Mouse (Mus musculus) embryonic facial prominence, embryonic 12.5 days (tissue): ENCODE results near the gene Cetn3. TPM values are rescaled to one million over a fixed set of nuclear protein-coding genes. Genes with fewer than 3 reads are reported as not detected.

Experiments
- ATAC-seq: fragments of 200-750 bp; cut with Nextera tagmentation; 2 replicates; pipeline ENCODE4 v1.8.0; 2017; ENCODE audit not compliant: insufficient number of reproducible peaks, insufficient read depth, low FRiP score, low TSS enrichment
- H3K27ac ChIP-seq: fragments of 300-500 bp; sonication (generic); 2 replicates; pipeline ENCODE4 v1.5.1; 2016; ENCODE audit warnings: mild to moderate bottlenecking
- H3K27me3 ChIP-seq: fragments of 300-500 bp; sonication (generic); 2 replicates; pipeline ENCODE4 v1.6.1; 2016; ENCODE audit warnings: mild to moderate bottlenecking, moderate library complexity
- H3K36me3 ChIP-seq: fragments of 300-500 bp; sonication (generic); 2 replicates; pipeline ENCODE4 v1.6.1; 2016; ENCODE audit warnings: mild to moderate bottlenecking
- H3K4me1 ChIP-seq: fragments of 300-500 bp; sonication (generic); 2 replicates; pipeline ENCODE4 v1.6.1; 2016
- H3K4me2 ChIP-seq: fragments of 300-500 bp; sonication (generic); replicated peaks from 2 replicates; pipeline ENCODE4 v1.6.1; 2016; ENCODE audit warnings: mild to moderate bottlenecking, moderate library complexity
- H3K4me3 ChIP-seq: fragments of 300-500 bp; sonication (generic); 2 replicates; pipeline ENCODE4 v1.5.1; 2016; ENCODE audit warnings: mild to moderate bottlenecking
- H3K9ac ChIP-seq: fragments of 300-500 bp; sonication (generic); 2 replicates; pipeline ENCODE4 v1.6.1; 2016; ENCODE audit warnings: mild to moderate bottlenecking, moderate library complexity
- H3K9me3 ChIP-seq: fragments of 300-500 bp; sonication (generic); 2 replicates; pipeline ENCODE4 v1.6.1; 2016; ENCODE audit warnings: mild to moderate bottlenecking, moderate library complexity
- WGBS: fragments of 180-500 bp; shearing (Covaris S2); methylation state at CpG from one replicate; pipeline ENCODE4 v1.1.7; 2016; 5-methylcytosine and 5-hydroxymethylcytosine counted together
- polyA plus RNA-seq: library from polyadenylated mRNA; unstranded; fragments of >200 nt; fragmentation: Nextera tagmentation; extraction: Ambion mirVana; gene quantifications from 2 replicates; pipeline ENCODE4 v1.2.1, GENCODE M21; 2016

The Cetn3 gene
- polyA plus RNA-seq = 245 and 255 TPM in 2 replicates

DNA sequence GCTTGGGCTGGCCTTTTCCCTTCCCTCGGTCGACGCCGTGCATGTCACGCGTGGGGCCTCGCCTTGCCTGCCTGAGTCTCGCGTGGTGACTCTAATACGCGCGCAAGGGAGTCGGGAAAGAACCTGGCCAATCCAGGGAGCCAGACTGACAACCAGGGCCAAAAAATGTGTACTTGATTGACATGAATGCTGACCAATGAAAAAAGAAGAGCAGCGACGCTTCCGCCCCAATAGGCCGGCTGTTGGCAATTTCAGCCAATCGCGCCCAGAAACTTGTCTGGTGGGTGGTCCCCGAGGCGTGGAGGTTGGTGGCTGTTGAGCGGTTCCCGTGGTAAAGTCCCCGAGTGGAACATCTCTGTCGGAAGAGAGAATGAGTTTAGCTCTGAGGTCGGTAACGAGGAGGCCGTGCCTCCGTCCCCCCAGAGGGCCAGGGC, at the start of gene Cetn3:
Gene Cetn3 (plus strand): TSS at position 107 of the 434 bp plus-strand sequence.
- peak; percentile 88 for ATAC-seq
- H3K9me3 ChIP-seq = no peaks in the 10 kb centered on the region
- WGBS = under 1% methylated on average over 29 of the region's 29 CpGs
- peak within 1 kb of the TSS; percentile 99 for H3K27ac ChIP-seq
- no peaks in the 10 kb centered on the region for H3K27me3 ChIP-seq
- peaks cover 14% of the 10 kb centered on the region; the same call in 1 of the 2 replicates for H3K4me1 ChIP-seq
- H3K4me2 ChIP-seq = peak within 1 kb of the TSS; percentile 59
- H3K36me3 ChIP-seq = peaks cover 7% of the 10 kb centered on the region
- H3K9ac ChIP-seq = peak within 1 kb of the TSS; percentile 87
- H3K4me3 ChIP-seq = peak within 1 kb of the TSS; percentile 72

- no peaks in the 10 kb centered on the region for H3K9me3 ChIP-seq
- ATAC-seq = no peak
- H3K4me3 ChIP-seq = no peak overlapping the region
- no peaks in the 10 kb centered on the region for H3K27me3 ChIP-seq
- H3K27ac ChIP-seq = no peak overlapping the region
- no peaks in the 10 kb centered on the region for H3K4me1 ChIP-seq
- H3K4me2 ChIP-seq = no peak overlapping the region
- 88% methylated on average over 5 of the region's 5 CpGs for WGBS
- H3K9ac ChIP-seq = no peak overlapping the region
- H3K36me3 ChIP-seq = no peaks in the 10 kb centered on the region
These were observed 46.3 kb upstream of the Cetn3 start for GRCm38 (mm10) chr13:81736606-81737005.

DNA sequence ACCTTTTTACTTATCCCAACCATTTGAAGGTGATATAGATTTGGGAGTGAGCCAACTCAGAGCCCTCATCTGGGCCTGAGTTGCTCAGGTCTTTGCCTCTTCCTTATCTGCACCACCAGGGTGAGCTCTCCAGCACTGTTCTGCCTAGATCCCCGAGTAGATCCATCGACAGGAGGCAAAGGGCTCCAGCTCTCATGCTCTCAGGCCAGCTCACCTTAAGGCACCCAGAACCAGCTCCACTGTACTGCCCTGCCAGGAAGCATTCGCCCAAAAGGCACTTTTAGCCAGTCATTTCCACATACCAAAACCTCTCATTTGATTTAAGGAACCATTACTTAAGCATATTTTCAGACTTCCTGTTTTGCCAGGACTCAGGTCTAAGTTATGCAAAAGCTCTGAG, 42.0 kb upstream of the Cetn3 start:
- Histone ChIP-seq H3K9ac (no peak overlapping the region), H3K27ac (no peak overlapping the region), H3K4me1 (no peaks in the 10 kb centered on the region), H3K4me2 (no peak overlapping the region), H3K9me3 (no peaks in the 10 kb centered on the region), H3K4me3 (no peak overlapping the region), H3K36me3 (no peaks in the 10 kb centered on the region), H3K27me3 (no peaks in the 10 kb centered on the region)
- ATAC-seq = no peak
- WGBS = 55% methylated on average over 3 of the region's 3 CpGs

- Histone ChIP-seq H3K9me3 (no peaks in the 10 kb centered on the region), H3K4me2 (no peak overlapping the region), H3K4me1 (no peaks in the 10 kb centered on the region), H3K4me3 (no peak overlapping the region), H3K27me3 (no peaks in the 10 kb centered on the region), H3K27ac (no peak overlapping the region), H3K36me3 (no peaks in the 10 kb centered on the region), H3K9ac (no peak overlapping the region)
- 45% methylated on average over 10 of the region's 10 CpGs for WGBS
- 0 out of 2 replicates have a peak, but pooled peaks have one; percentile 3 for ATAC-seq
These were observed 39.3 kb upstream of the Cetn3 start for GRCm38 (mm10) chr13:81743391-81744091.

DNA sequence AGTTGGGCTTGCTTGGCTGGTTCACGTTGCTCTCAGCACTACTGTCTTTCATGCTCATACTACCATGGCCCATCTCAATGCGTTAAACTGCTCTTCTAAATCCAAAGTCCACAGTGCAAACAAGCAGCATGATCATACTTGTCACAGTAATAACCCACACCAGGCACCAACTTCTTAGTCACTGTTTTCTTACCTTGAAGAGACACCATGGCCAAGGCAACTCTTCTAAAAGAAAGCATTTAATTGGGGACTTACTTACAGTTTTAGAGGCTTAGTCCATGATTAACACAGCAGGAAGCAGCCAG, 38.8 kb upstream of the Cetn3 start:
- Histone ChIP-seq H3K4me1 (no peaks in the 10 kb centered on the region), H3K27me3 (no peaks in the 10 kb centered on the region), H3K4me2 (no peak overlapping the region), H3K9ac (no peak overlapping the region), H3K27ac (no peak overlapping the region), H3K36me3 (no peaks in the 10 kb centered on the region), H3K9me3 (no peaks in the 10 kb centered on the region), H3K4me3 (no peak overlapping the region)
- ATAC-seq = no peak
- WGBS = 46% methylated on average over 2 of the region's 2 CpGs

DNA sequence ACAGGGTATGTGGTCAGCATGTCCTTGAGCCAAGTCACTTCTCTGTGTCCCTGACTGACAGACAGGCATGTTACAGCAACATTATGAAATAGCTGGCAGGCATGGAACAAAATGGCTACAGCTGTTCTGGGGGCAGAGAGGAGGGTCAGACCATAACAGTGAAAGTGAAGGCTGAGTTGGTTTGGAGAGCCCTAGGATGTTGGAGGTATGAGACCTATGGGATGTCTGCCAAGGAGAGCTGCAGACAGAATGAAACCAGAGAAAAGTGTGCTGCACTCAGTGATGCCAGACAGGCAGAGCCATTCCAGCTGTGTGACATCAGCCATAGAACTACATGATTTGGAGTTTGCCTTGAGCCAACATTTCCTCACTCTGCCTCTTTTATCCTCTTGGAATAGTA, 28.0 kb upstream of the Cetn3 start:
- Histone ChIP-seq H3K9me3 (no peaks in the 10 kb centered on the region), H3K4me3 (no peak overlapping the region)

DNA sequence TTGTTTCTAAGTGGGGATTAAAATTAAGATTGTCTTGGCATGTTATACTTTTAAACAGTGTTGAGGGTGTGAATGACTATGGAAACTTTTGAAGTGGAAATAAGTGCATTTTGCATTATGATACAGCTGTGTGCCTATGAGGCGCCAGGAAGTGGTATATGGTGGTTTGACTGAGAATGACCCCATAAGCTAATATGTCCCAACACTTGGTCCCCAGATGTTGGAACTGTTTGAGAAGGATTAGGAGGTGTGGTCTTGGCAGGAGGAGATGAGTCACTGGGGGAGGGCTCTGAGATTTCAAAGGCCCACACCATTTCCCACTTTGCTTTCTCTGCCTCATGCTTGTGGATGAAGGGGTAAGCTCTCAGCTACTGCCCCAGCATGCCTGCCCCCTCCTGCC, 27.6 kb upstream of the Cetn3 start:
- H3K9me3 ChIP-seq = no peaks in the 10 kb centered on the region
- no peaks in the 10 kb centered on the region for H3K4me1 ChIP-seq
- WGBS = 100% methylated on average over 1 of the region's 1 CpGs
- H3K27me3 ChIP-seq = no peaks in the 10 kb centered on the region
- H3K9ac ChIP-seq = no peak overlapping the region
- H3K4me3 ChIP-seq = no peak overlapping the region
- no peak for ATAC-seq
- H3K27ac ChIP-seq = no peak overlapping the region
- no peak overlapping the region for H3K4me2 ChIP-seq
- H3K36me3 ChIP-seq = no peaks in the 10 kb centered on the region

More for the DNA sequence above, 28.0 kb upstream of the Cetn3 start:
- Histone ChIP-seq H3K4me2 (no peak overlapping the region), H3K27ac (no peak overlapping the region), H3K36me3 (no peaks in the 10 kb centered on the region), H3K4me1 (no peaks in the 10 kb centered on the region), H3K27me3 (no peaks in the 10 kb centered on the region), H3K9ac (no peak overlapping the region)
- ATAC-seq = 0 out of 2 replicates have a peak, but pooled peaks have one; percentile 35

- 85% methylated on average over 5 of the region's 5 CpGs for WGBS
- H3K27me3 ChIP-seq = no peaks in the 10 kb centered on the region
These were observed 25.7 kb upstream of the Cetn3 start for GRCm38 (mm10) chr13:81757058-81757660.

DNA sequence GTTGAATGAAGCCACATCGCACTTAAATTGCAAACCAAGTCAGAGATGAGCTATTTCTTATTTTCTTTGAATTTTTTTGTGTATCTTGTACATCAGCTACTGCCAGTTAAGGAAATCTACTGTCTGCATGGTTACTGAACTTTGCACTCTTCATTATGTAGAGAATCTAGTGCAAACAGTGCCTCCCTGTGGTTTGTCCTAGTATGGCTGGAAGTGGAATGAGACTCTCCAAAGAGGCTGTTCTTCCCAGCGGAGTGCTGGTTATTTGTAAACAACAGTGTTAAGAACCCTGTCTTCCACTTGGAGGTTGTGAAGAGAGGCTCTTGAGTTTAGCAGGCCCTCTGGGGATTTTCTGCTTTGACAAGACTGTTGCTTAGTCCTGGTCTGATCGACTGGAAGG, 22.5 kb upstream of the Cetn3 start:
- no peaks in the 10 kb centered on the region for H3K36me3 ChIP-seq
- no peaks in the 10 kb centered on the region for H3K27me3 ChIP-seq
- H3K9ac ChIP-seq = no peak overlapping the region
- no peak for ATAC-seq
- no peaks in the 10 kb centered on the region for H3K9me3 ChIP-seq
- no peak overlapping the region for H3K4me3 ChIP-seq
- no peaks in the 10 kb centered on the region for H3K4me1 ChIP-seq
- no peak overlapping the region for H3K27ac ChIP-seq
- WGBS = 30% methylated on average over 3 of the region's 3 CpGs
- no peak overlapping the region for H3K4me2 ChIP-seq

More at GRCm38 (mm10) chr13:81757058-81757660, 25.7 kb upstream of the Cetn3 start:
- H3K9me3 ChIP-seq = no peaks in the 10 kb centered on the region
- no peak overlapping the region for H3K4me3 ChIP-seq
- H3K36me3 ChIP-seq = no peaks in the 10 kb centered on the region
- ATAC-seq = no peak
- no peak overlapping the region for H3K4me2 ChIP-seq
- no peaks in the 10 kb centered on the region for H3K4me1 ChIP-seq
- H3K27ac ChIP-seq = no peak overlapping the region
- H3K9ac ChIP-seq = no peak overlapping the region

DNA sequence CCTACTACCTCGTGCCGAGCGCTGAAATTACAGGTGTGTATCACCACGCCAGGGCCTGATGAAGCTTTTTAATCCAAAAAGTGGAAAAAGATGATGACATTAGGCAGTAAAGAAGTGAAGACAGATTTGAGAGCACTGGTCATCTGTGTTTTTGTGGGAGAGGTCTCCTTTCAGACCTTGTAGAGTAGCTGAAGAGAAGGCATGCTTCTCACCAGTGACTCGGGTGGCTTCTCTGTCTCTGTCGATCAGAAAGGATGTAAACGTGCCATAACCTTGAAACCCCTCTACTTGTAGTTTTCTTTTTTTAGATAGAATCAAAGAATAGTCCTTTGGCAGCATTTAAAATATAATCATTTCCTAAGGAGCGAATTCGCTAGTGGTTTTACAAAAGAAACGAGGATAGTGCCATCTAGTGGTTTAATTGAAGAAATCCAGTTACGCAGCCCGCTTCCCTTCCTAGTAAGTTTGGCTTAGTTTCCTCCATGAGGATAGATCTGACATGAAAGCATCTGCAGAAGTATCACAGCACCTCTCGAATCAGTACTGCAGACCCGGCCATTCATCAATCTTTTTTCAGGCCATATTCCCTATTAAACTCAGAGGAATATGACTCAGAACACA, 21.2 kb upstream of the Cetn3 start:
- no peak overlapping the region for H3K4me3 ChIP-seq
- H3K27me3 ChIP-seq = no peaks in the 10 kb centered on the region
- no peaks in the 10 kb centered on the region for H3K4me1 ChIP-seq
- no peak overlapping the region for H3K4me2 ChIP-seq
- WGBS = 33% methylated on average over 14 of the region's 14 CpGs
- H3K9me3 ChIP-seq = no peaks in the 10 kb centered on the region
- no peak overlapping the region for H3K27ac ChIP-seq
- no peak for ATAC-seq
- H3K36me3 ChIP-seq = no peaks in the 10 kb centered on the region
- no peak overlapping the region for H3K9ac ChIP-seq

DNA sequence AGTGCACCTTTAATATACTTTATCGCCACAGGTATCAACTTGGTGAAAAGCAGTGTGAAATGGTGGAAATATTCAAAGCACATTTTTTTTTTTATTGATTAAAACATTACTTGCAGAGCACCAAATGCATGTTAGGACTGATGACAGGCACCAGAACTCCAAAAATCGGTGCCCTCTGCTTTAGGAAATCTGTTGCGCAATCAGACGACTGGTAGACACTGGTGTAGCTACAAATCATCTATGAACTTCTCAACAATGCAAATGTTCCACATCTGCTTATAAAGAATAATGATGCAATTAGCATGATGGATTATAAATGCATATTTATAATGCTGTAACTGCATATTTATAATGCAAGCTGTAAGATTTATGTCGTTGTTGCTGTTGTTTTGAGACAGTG, 18.7 kb upstream of the Cetn3 start:
- Histone ChIP-seq H3K4me1 (no peaks in the 10 kb centered on the region), H3K27me3 (no peaks in the 10 kb centered on the region), H3K27ac (no peak overlapping the region), H3K9me3 (no peaks in the 10 kb centered on the region), H3K4me3 (no peak overlapping the region), H3K4me2 (no peak overlapping the region), H3K36me3 (no peaks in the 10 kb centered on the region), H3K9ac (no peak overlapping the region)
- no peak for ATAC-seq
- 86% methylated on average over 5 of the region's 5 CpGs for WGBS

DNA sequence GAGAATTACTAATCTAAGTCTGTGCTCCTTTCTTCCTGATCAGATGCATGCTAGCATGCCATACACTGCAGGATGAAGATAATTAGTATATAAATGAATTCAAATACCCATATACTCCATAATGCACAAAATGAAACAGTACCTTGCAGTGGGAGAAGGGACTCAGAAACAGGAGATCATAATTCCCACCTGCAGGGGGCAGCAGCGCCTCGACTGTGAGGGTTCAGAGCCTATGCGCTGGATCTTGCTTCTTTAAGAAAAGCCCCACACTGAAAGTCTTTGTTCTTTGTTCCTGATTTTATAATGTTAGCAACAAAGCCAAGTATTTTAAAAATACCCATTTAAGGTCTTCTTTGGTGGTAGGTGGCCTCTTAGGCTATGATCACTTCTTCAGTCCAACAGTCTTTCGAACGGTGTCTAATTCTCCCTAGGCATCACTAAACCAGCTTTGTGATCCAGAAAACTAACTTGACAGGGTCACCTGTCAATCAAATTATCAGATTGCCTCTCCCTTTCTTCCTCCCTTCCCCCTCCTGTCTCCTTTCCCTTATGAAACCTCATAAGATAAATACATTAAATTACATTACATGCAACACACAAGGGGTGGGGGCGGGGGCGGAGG, 15.7 kb upstream of the Cetn3 start:
- Histone ChIP-seq H3K27me3 (no peaks in the 10 kb centered on the region), H3K4me2 (no peak overlapping the region), H3K9me3 (no peaks in the 10 kb centered on the region), H3K4me3 (no peak overlapping the region), H3K36me3 (no peaks in the 10 kb centered on the region), H3K27ac (no peak overlapping the region), H3K4me1 (no peaks in the 10 kb centered on the region), H3K9ac (no peak overlapping the region)
- ATAC-seq = no peak
- 83% methylated on average over 7 of the region's 7 CpGs for WGBS
